In the genomic region with DNA sequence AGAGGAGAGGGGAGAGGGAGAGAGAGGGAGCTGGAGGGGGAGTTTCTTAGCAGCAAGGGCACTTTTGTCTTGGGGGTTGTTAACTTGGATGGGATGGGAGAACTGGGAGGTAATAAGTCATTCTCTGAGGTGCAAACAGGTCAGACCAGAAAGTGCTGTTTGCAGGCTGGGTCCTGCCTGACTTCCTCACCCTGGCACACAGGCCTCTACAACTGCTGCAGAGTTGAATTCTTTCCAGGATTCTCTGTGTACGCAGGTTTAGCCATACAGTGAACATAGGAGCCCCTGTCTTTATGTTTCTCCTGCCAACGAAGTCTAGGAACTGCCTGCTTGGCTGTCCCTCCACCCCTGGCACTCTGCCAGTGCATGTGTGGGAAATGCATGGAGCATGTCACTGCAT, we compare ENCODE assay signal across 12 mouse cellular contexts. TPM values are rescaled to one million over a fixed set of nuclear protein-coding genes. Genes with fewer than 3 reads are reported as not detected.
"Had no signal": no experiment of that assay in that cellular context is flagged by ENCODE, and none has a peak within 500 bp of the region (broad histone marks: within the 10 kb centered on the region; RNA-seq: fewer than 3 reads in every experiment).

No protein-coding gene starts in this region.

RNA-seq across cellular contexts. Expression of a gene that starts 28.9 kb away (rescaled TPM):
- polyA plus RNA-seq: heart, embryonic 14.5 days; heart, embryonic 16.5 days; heart, postnatal 0 days; hindbrain, embryonic 10.5 days; hindbrain, embryonic 12.5 days; hindbrain, postnatal 0 days; inflammation-experienced regulatory T-cells, adult 6 months; intestine, embryonic 14.5 days; intestine, postnatal 0 days; kidney, adult 2 months; kidney, embryonic 15.5 days; kidney, postnatal 0 days had no signal

RNA-seq across cellular contexts. Expression of a gene that starts 35.2 kb away (rescaled TPM):
- polyA plus RNA-seq: inflammation-experienced regulatory T-cells, adult 6 months had no signal
